Mouse (Mus musculus): ENCODE results near the gene Slc16a12. TPM values are rescaled to one million over a fixed set of nuclear protein-coding genes. Genes with fewer than 3 reads are reported as not detected.
"Not testable (repeated sequence)": the region's sequence is repeated elsewhere in the genome, so short reads cannot be mapped to it uniquely, and the experiment has no call there.

Slc16a12 gene
- polyA plus RNA-seq, 1 experiment from 2014 or later = 13.4 TPM

DNA sequence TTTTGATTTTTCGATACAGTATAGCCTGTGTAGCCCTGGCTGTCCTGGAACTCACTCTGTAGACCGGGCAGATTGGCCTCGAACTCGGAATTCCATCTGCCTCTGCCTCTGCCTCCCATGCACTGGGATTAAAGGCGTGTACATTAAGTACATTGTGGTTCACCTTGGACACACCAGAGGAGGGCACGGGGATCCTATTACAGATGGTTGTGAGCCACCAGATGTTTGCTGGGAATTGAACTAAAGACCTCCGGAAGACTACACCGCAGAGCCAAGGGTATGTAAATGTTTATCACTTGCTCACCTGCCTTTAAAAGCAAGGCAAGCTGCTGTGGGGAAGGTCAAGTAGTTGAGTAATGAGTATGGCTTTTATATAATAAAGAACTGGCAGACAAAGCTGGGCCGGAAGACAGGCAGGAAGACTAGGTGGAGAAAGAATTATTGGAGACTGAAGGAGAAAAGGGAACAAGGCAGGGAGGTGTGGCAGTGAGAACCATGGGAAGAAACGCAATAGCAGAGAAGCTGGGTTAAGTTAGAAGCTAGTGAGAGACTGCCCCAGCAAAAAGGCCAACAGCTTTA, 91.8 kb downstream of the Slc16a12 start:
- WGBS = 71% methylated on average over 10 of the region's 10 CpGs
- Histone ChIP-seq H3K4me1 (ENCODE audit: insufficient read depth) (no peaks in the 10 kb centered on the region), H3K4me2 (no peak overlapping the region), H3K4me3 (ENCODE audit: low read depth, low read length) (no peak overlapping the region), H3K27ac (ENCODE audit: low read depth) (no peak overlapping the region), H3K9ac (no peak overlapping the region), H3K36me3 (ENCODE audit: insufficient read depth) (no peaks in the 10 kb centered on the region), H3K9me3 (ENCODE audit: low read depth, low read length) (no peaks in the 10 kb centered on the region), H3K27me3 (ENCODE audit: insufficient read depth, low read length) (no peaks in the 10 kb centered on the region)
- ATAC-seq (ENCODE audit: insufficient read depth) (no peak), DNase-seq (no peak)
- TF ChIP-seq CTCF (IDR thresholded peaks at IDR 0.05; ENCODE audit: low read depth) = no peak

DNA sequence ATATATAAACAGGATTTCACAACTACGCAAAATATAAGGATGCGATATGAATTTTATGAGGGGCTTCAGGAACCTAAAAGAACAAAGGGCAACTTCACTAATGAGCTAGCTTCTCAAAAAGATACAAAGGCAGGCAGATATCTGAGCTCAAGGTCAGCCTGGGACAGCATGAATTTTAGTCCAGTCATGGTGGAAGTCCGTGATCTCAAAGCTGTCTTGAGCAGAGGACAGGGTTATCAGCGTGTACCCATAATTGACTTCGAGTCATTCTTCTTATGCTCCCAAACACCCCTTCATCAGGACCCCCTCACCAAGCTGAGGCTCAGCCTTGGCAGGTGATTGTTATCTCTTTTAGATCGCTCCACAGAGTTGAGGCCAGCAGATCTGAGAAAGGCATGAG, 96.1 kb downstream of the Slc16a12 start:
- ATAC-seq (ENCODE audit: insufficient read depth) (no peak), DNase-seq (no peak)
- no peak overlapping the region for H3K27ac ChIP-seq (ENCODE audit: low read depth)
- H3K9me3 ChIP-seq (ENCODE audit: low read depth, low read length) = no peaks in the 10 kb centered on the region
- H3K36me3 ChIP-seq (ENCODE audit: insufficient read depth) = no peaks in the 10 kb centered on the region
- TF ChIP-seq CTCF (IDR thresholded peaks at IDR 0.05; ENCODE audit: low read depth) = no peak
- H3K4me1 ChIP-seq (ENCODE audit: insufficient read depth) = no peaks in the 10 kb centered on the region
- no peak overlapping the region for H3K4me3 ChIP-seq (ENCODE audit: low read depth, low read length)
- 70% methylated on average over 6 of the region's 6 CpGs for WGBS
- H3K4me2 ChIP-seq = no peak overlapping the region
- H3K27me3 ChIP-seq (ENCODE audit: insufficient read depth, low read length) = no peaks in the 10 kb centered on the region
- H3K9ac ChIP-seq = no peak overlapping the region

DNA sequence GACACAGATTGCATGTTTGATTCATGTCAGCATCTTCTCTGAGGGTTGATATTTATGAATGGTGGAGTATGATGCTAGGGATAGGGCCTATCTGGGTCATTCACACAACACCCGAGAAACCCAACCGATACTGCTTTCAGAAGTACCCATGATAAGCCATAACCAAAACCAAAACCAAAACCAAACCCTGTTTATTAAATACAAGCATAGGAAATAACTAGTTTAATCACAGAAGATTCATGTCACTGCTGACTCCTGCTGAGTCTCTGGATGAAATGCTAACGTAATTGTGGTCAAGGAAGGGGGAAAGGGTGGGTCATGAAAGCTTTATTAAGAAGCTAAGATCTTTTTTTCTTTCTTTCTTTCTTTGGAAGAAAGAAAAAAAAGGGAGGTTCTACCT, 96.8 kb downstream of the Slc16a12 start:
- DNase-seq (no peak), ATAC-seq (ENCODE audit: insufficient read depth) (no peak)
- 82% methylated on average over 3 of the region's 3 CpGs for WGBS
- Histone ChIP-seq H3K9ac (no peak overlapping the region), H3K4me2 (no peak overlapping the region), H3K9me3 (ENCODE audit: low read depth, low read length) (no peaks in the 10 kb centered on the region), H3K4me1 (ENCODE audit: insufficient read depth) (no peaks in the 10 kb centered on the region), H3K27me3 (ENCODE audit: insufficient read depth, low read length) (no peaks in the 10 kb centered on the region), H3K36me3 (ENCODE audit: insufficient read depth) (no peaks in the 10 kb centered on the region), H3K27ac (ENCODE audit: low read depth) (no peak overlapping the region), H3K4me3 (ENCODE audit: low read depth, low read length) (no peak overlapping the region)
- TF ChIP-seq CTCF (IDR thresholded peaks at IDR 0.05; ENCODE audit: low read depth) = no peak

DNA sequence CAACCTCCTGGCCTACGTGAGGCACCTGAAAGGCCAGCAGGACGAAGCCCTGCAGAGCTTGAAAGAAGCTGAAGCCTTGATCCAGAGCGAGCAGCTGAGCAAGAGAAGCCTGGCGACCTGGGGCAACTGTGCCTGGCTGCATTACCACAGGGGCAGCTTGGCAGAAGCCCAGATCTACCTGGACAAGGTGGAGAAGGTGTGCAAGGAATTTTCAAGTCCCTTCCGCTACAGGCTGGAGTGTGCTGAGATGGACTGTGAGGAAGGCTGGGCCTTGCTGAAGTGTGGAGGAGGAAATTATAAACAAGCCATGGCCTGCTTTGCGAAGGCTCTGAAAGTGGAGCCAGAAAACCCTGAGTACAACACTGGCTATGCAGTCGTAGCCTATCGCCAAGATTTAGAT, 99.5 kb downstream of the Slc16a12 start:
- not testable (repeated sequence) for H3K4me1 ChIP-seq (ENCODE audit: insufficient read depth); H3K4me2 ChIP-seq; H3K4me3 ChIP-seq (ENCODE audit: low read depth, low read length); H3K27me3 ChIP-seq (ENCODE audit: insufficient read depth, low read length); H3K36me3 ChIP-seq (ENCODE audit: insufficient read depth); H3K27ac ChIP-seq (ENCODE audit: low read depth); H3K9ac ChIP-seq; ATAC-seq (ENCODE audit: insufficient read depth); DNase-seq; H3K9me3 ChIP-seq (ENCODE audit: low read depth, low read length)
- 82% methylated on average over 7 of the region's 8 CpGs for WGBS

DNA sequence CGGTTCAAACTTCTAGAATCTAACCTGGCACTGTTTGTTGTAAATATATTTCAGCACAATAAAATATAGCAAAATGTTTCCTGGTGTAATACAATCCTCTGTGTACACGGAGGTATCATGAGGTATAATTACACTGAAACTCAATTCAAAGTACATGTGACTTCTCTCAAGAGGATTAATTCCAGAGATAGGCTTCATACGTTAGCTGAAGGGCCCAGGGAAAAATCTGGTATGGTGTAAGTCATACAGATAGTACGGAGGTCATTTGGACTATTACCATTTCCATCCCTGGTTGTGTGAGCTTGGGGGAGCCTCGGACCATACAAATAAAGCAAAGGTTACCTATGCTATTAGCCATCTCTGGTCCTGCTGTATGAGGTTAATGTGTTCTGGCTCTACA, 104.5 kb downstream of the Slc16a12 start:
- no peaks in the 10 kb centered on the region for H3K4me1 ChIP-seq (ENCODE audit: insufficient read depth)
- no peak overlapping the region for H3K27ac ChIP-seq (ENCODE audit: low read depth)
- DNase-seq (no peak), ATAC-seq (ENCODE audit: insufficient read depth) (no peak)
- H3K36me3 ChIP-seq (ENCODE audit: insufficient read depth) = no peaks in the 10 kb centered on the region
- H3K4me2 ChIP-seq = no peak overlapping the region
- H3K9me3 ChIP-seq (ENCODE audit: low read depth, low read length) = no peaks in the 10 kb centered on the region
- 71% methylated on average over 5 of the region's 5 CpGs for WGBS
- H3K9ac ChIP-seq = no peak overlapping the region
- no peaks in the 10 kb centered on the region for H3K27me3 ChIP-seq (ENCODE audit: insufficient read depth, low read length)
- no peak for TF ChIP-seq CTCF (IDR thresholded peaks at IDR 0.05; ENCODE audit: low read depth)
- H3K4me3 ChIP-seq (ENCODE audit: low read depth, low read length) = no peak overlapping the region

DNA sequence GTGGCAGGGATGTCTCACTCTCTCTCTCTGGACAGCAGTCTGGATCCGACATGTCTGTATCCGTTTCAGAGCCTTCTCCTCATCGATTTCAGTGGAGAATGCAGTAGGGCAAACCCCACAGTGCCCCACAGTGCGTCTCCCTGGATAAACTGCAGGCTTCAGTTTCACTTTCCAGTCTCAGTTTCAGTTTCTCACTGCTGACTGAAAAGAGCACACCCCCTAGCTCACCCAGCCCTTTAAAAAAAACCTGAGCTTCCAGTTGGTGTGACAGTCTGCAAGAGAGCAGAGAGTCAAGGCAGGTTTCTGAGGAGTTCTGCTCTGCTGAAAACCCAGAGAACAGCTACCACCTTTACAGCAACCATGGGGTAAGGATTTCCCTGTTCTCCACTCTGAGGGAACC, 106.5 kb downstream of the Slc16a12 start, which contains the start of the genes Ifit1bl2 and Ifit1:
Gene Ifit1bl2 (minus strand): TSS at position 121 of the 400 bp plus-strand sequence.
Gene Ifit1 (plus strand): TSS at position 249 of the 400 bp plus-strand sequence.
- Histone ChIP-seq H3K27me3 (ENCODE audit: insufficient read depth, low read length) (no peaks in the 10 kb centered on the region), H3K4me1 (ENCODE audit: insufficient read depth) (no peaks in the 10 kb centered on the region), H3K4me3 (ENCODE audit: low read depth, low read length) (no peak within 1 kb of the TSS), H3K9ac (no peak within 1 kb of the TSS), H3K4me2 (peak within 1 kb of the TSS; percentile 35; the same call in 1 of the 2 replicates), H3K36me3 (ENCODE audit: insufficient read depth) (no peaks in the 10 kb centered on the region), H3K27ac (ENCODE audit: low read depth) (no peak within 1 kb of the TSS), H3K9me3 (ENCODE audit: low read depth, low read length) (no peaks in the 10 kb centered on the region)
- ATAC-seq (ENCODE audit: insufficient read depth) (no peak), DNase-seq (peak; percentile 17)
- TF ChIP-seq CTCF (IDR thresholded peaks at IDR 0.05; ENCODE audit: low read depth) = no peak
- 40% methylated on average over 4 of the region's 4 CpGs for WGBS

DNA sequence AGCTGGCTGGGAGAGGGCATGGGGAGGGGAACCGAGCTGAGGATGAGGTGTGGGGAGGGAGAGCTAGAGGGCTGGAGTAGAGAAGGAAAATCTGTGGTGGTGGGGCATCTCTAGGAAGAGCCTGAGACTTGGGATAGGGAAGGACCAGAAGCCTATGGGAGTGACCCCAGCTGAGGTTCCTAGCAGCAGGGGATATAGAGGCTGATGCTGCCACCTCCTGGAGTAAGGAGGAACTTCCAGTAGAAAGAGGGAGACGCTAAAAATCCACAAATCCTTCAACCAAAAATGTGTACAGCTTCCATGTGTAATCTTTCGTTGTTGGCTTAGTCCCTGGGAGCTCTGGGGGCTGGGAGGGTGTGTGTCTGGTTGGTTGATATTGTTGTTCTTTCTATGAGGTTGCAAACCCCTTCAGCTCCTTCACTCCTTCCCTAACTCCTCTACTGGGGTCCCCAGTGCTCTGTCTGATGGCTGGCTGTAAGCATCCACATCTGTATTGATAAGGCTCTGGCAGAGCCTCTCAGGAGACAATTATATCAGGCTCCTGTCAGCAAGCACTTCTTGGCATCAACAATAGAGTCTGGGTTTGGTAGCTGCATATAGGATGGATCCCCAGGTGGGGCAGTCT, 110.0 kb downstream of the Slc16a12 start:
- H3K4me2 ChIP-seq = no peak overlapping the region
- H3K36me3 ChIP-seq (ENCODE audit: insufficient read depth) = no peaks in the 10 kb centered on the region
- no peaks in the 10 kb centered on the region for H3K27me3 ChIP-seq (ENCODE audit: insufficient read depth, low read length)
- peak; percentile 74; the same call in 1 of the 2 replicates for ATAC-seq (ENCODE audit: insufficient read depth)
- no peaks in the 10 kb centered on the region for H3K4me1 ChIP-seq (ENCODE audit: insufficient read depth)
- H3K27ac ChIP-seq (ENCODE audit: low read depth) = no peak overlapping the region
- no peak overlapping the region for H3K9ac ChIP-seq
- 12% methylated on average over 3 of the region's 3 CpGs for WGBS
- no peaks in the 10 kb centered on the region for H3K9me3 ChIP-seq (ENCODE audit: low read depth, low read length)
- peak; percentile 85 for TF ChIP-seq CTCF (IDR thresholded peaks at IDR 0.05; ENCODE audit: low read depth)
- H3K4me3 ChIP-seq (ENCODE audit: low read depth, low read length) = no peak overlapping the region
- peak; percentile 85 for DNase-seq
